Mouse (Mus musculus) stomach, postnatal 0 days (tissue): ENCODE data around the gene Sgk1. TPM values are rescaled to one million over a fixed set of nuclear protein-coding genes. Genes with fewer than 3 reads are reported as not detected.
A peak's percentile ranks its signal among the peaks of the same experiment; 100 is the strongest.
"Not testable (repeated sequence)": the region's sequence is repeated elsewhere in the genome, so short reads cannot be mapped to it uniquely, and the experiment has no call there.

Experiments used
- ATAC-seq: fragments of 200-750 bp; cut with Nextera tagmentation; 2 replicates; pipeline ENCODE4 v1.8.0; 2017; ENCODE audit not compliant: low FRiP score, low TSS enrichment
- DNase-seq: peaks from one replicate; pipeline ENCODE4 v3.0.0-alpha.2; 2016; ENCODE audit warnings: low spot score
- H3K27ac ChIP-seq: fragments of 300-500 bp; sonication (generic); replicated peaks from 2 replicates; pipeline ENCODE4 v1.5.1; 2014; ENCODE audit warnings: mild to moderate bottlenecking, control low read depth
- H3K27me3 ChIP-seq: fragments of 300-500 bp; sonication (generic); 2 replicates; pipeline ENCODE4 v1.6.1; 2014; ENCODE audit warnings: low read length; ENCODE audit not compliant: control insufficient read depth, insufficient read depth
- H3K36me3 ChIP-seq: fragments of 300-500 bp; sonication (generic); 2 replicates; pipeline ENCODE4 v1.6.1; 2014; ENCODE audit warnings: low read length, mixed read lengths; ENCODE audit not compliant: control insufficient read depth, insufficient read depth
- H3K4me1 ChIP-seq: fragments of 300-500 bp; sonication (generic); replicated peaks from 2 replicates; pipeline ENCODE4 v1.6.1; 2014; ENCODE audit warnings: antibody characterized with exemption; ENCODE audit not compliant: control insufficient read depth, insufficient read depth
- H3K4me2 ChIP-seq: fragments of 300-500 bp; sonication (generic); replicated peaks from 2 replicates; pipeline ENCODE4 v1.6.1; 2014; ENCODE audit warnings: low read depth, mild to moderate bottlenecking, control low read depth, moderate library complexity
- H3K4me3 ChIP-seq: fragments of 300-500 bp; sonication (generic); 2 replicates; pipeline ENCODE4 v1.5.1; 2014; ENCODE audit warnings: low read depth, low read length, control low read depth
- H3K9ac ChIP-seq: fragments of 300-500 bp; sonication (generic); 2 replicates; pipeline ENCODE4 v1.6.1; 2014; ENCODE audit warnings: mild to moderate bottlenecking, low read length, control low read depth, mixed read lengths
- H3K9me3 ChIP-seq: fragments of 300-500 bp; sonication (generic); 2 replicates; pipeline ENCODE4 v1.6.1; 2016; ENCODE audit warnings: low read length; ENCODE audit not compliant: control insufficient read depth
- CTCF ChIP-seq: IDR thresholded peaks from 2 replicates; pipeline ENCODE4 v1.5.1; 2016; ENCODE audit warnings: antibody characterized with exemption, low read depth, mild to moderate bottlenecking, moderate library complexity
- EP300 ChIP-seq: optimal IDR thresholded peaks from 2 replicates; pipeline ENCODE3; 2016; ENCODE audit warnings: antibody characterized with exemption
- WGBS: fragments of 180-500 bp; shearing (Covaris S2); extraction: QIAGEN DNeasy Blood & Tissue Kit; methylation state at CpG from one replicate; pipeline ENCODE4 v1.1.7; 2014; 5-methylcytosine and 5-hydroxymethylcytosine counted together
- polyA plus RNA-seq: library from polyadenylated mRNA; unstranded; fragments of >200 nt; fragmentation: Nextera tagmentation; extraction: Ambion mirVana; gene quantifications from 2 replicates; pipeline ENCODE4 v1.2.1, GENCODE M21; 2015

Sgk1 gene
- polyA plus RNA-seq, 1 experiment from 2014 or later, result 60.0 TPM

GRCm38 (mm10) chr10:21892104-21892503 is 10.1 kb downstream of the Sgk1 start:
- TF ChIP-seq EP300 (no peak), CTCF (no peak)
- no peaks in the 10 kb centered on the region for H3K27me3 ChIP-seq
- 0 out of 2 replicates have a peak, but pooled peaks cover 4% of the 10 kb centered on the region for H3K9me3 ChIP-seq
- DNase-seq (peak; percentile 37), ATAC-seq (peak; percentile 75; the same call in 1 of the 2 replicates)
- no peak overlapping the region for H3K27ac ChIP-seq
- no peak overlapping the region for H3K4me2 ChIP-seq
- no peak overlapping the region for H3K4me3 ChIP-seq
- H3K9ac ChIP-seq, result no peak overlapping the region
- H3K4me1 ChIP-seq, result no peaks in the 10 kb centered on the region
- H3K36me3 ChIP-seq, result no peaks in the 10 kb centered on the region
- 49% methylated on average over 4 of the region's 4 CpGs for WGBS

GRCm38 (mm10) chr10:21898417-21898816 is 16.4 kb downstream of the Sgk1 start:
- no peak for DNase-seq
- Histone ChIP-seq H3K4me2 (no peak overlapping the region), H3K4me3 (no peak overlapping the region), H3K9me3 (0 out of 2 replicates have a peak, but pooled peaks cover 2% of the 10 kb centered on the region), H3K27me3 (no peaks in the 10 kb centered on the region), H3K27ac (no peak overlapping the region), H3K4me1 (no peaks in the 10 kb centered on the region), H3K36me3 (no peaks in the 10 kb centered on the region), H3K9ac (no peak overlapping the region)
- TF ChIP-seq EP300, result no peak
- TF ChIP-seq CTCF, result no peak
- ATAC-seq, result no peak
- WGBS, result 94% methylated on average over 4 of the region's 4 CpGs

GRCm38 (mm10) chr10:21898851-21899250 is 16.9 kb downstream of the Sgk1 start:
- not testable (repeated sequence) for H3K36me3 ChIP-seq, H3K4me3 ChIP-seq, H3K9ac ChIP-seq, H3K27me3 ChIP-seq, H3K4me1 ChIP-seq, ATAC-seq, H3K4me2 ChIP-seq, H3K9me3 ChIP-seq, H3K27ac ChIP-seq, DNase-seq
- WGBS, result 90% methylated on average over 17 of the region's 17 CpGs

GRCm38 (mm10) chr10:21899397-21899796 is 17.4 kb downstream of the Sgk1 start:
- Histone ChIP-seq H3K9me3 (no peaks in the 10 kb centered on the region), H3K4me1 (no peaks in the 10 kb centered on the region), H3K27me3 (no peaks in the 10 kb centered on the region), H3K9ac (no peak overlapping the region), H3K27ac (no peak overlapping the region), H3K4me2 (no peak overlapping the region), H3K36me3 (no peaks in the 10 kb centered on the region), H3K4me3 (no peak overlapping the region)
- TF ChIP-seq CTCF (no peak), EP300 (no peak)
- 93% methylated on average over 3 of the region's 3 CpGs for WGBS
- DNase-seq (no peak), ATAC-seq (no peak)

GRCm38 (mm10) chr10:21902152-21903140 is 20.5 kb downstream of the Sgk1 start:
- no peaks in the 10 kb centered on the region for H3K4me1 ChIP-seq
- no peak overlapping the region for H3K4me2 ChIP-seq
- no peak overlapping the region for H3K9ac ChIP-seq
- H3K36me3 ChIP-seq, result no peaks in the 10 kb centered on the region
- TF ChIP-seq CTCF, result no peak
- TF ChIP-seq EP300, result no peak
- no peaks in the 10 kb centered on the region for H3K27me3 ChIP-seq
- no peak overlapping the region for H3K4me3 ChIP-seq
- no peak for ATAC-seq
- no peak for DNase-seq
- H3K9me3 ChIP-seq, result no peaks in the 10 kb centered on the region
- WGBS, result 78% methylated on average over 10 of the region's 10 CpGs
- no peak overlapping the region for H3K27ac ChIP-seq

- WGBS, result 60% methylated on average over 2 of the region's 2 CpGs
- Histone ChIP-seq H3K27me3 (no peaks in the 10 kb centered on the region), H3K4me2 (no peak overlapping the region), H3K9ac (no peak overlapping the region), H3K4me3 (no peak overlapping the region), H3K4me1 (no peaks in the 10 kb centered on the region), H3K27ac (no peak overlapping the region), H3K36me3 (no peaks in the 10 kb centered on the region), H3K9me3 (no peaks in the 10 kb centered on the region)
- DNase-seq (no peak), ATAC-seq (no peak)
- TF ChIP-seq CTCF (no peak), EP300 (no peak)
Observed at GRCm38 (mm10) chr10:21904151-21904550, 22.2 kb downstream of the Sgk1 start.
